Mouse (Mus musculus): ENCODE results near the gene Krt12. TPM values are rescaled to one million over a fixed set of nuclear protein-coding genes. Genes with fewer than 3 reads are reported as not detected.

Gene Krt12
- total RNA-seq, 2 experiments from 2014 or later, result 10.3 TPM

- no peak for DNase-seq (ENCODE audit: low spot score in 2 of 2)
- intact Hi-C loops (cut with DNase I), result no loop called here
Observed at GRCm38 (mm10) chr11:99406186-99406585, 15.9 kb downstream of the Krt12 start.

- intact Hi-C loops (cut with DNase I), result no loop called here
- no peak for DNase-seq (ENCODE audit: low spot score in 2 of 2)
Observed at GRCm38 (mm10) chr11:99399956-99400549, 22.0 kb downstream of the Krt12 start.

- intact Hi-C loops (cut with DNase I), result no loop called here
- DNase-seq (ENCODE audit: low spot score in 2 of 2), result no peak
Observed at GRCm38 (mm10) chr11:99398832-99399231, 23.2 kb downstream of the Krt12 start.

GRCm38 (mm10) chr11:99398084-99398483 is 24.0 kb downstream of the Krt12 start:
- intact Hi-C loops (cut with DNase I), result no loop called here
- no peak for DNase-seq (ENCODE audit: low spot score in 2 of 2)

GRCm38 (mm10) chr11:99396661-99397060 is 25.4 kb downstream of the Krt12 start:
- intact Hi-C loops (cut with DNase I), result no loop called here

GRCm38 (mm10) chr11:99396034-99396433 is 26.0 kb downstream of the Krt12 start:
- intact Hi-C loops (cut with DNase I), result no loop called here
- no peak for DNase-seq (ENCODE audit: low spot score in 2 of 2)

More at GRCm38 (mm10) chr11:99396661-99397060, 25.4 kb downstream of the Krt12 start:
- DNase-seq (ENCODE audit: low spot score in 2 of 2), result no peak

GRCm38 (mm10) chr11:99392492-99392891 is 29.6 kb downstream of the Krt12 start:
- peak; percentile 28 to 70 for DNase-seq (ENCODE audit: low spot score in 2 of 2)
- intact Hi-C loops (cut with DNase I), result loop anchor here (1.0 kb wide), 1 partner anchor 25 kb away; no protein-coding TSS in a partner anchor

- no peak for DNase-seq (ENCODE audit: low spot score in 2 of 2)
- intact Hi-C loops (cut with DNase I), result no loop called here
Observed at GRCm38 (mm10) chr11:99391375-99391774, 30.7 kb downstream of the Krt12 start.

- no peak for DNase-seq (ENCODE audit: low spot score in 2 of 2)
- intact Hi-C loops (cut with DNase I), result no loop called here
Observed at GRCm38 (mm10) chr11:99390866-99391265, 31.2 kb downstream of the Krt12 start.

- intact Hi-C loops (cut with DNase I), result loop anchor here (10.0 kb wide), 2 partner anchors 186 to 616 kb away; no protein-coding TSS in a partner anchor
- DNase-seq (ENCODE audit: low spot score in 2 of 2), result no peak
Observed at GRCm38 (mm10) chr11:99389264-99389663, 32.8 kb downstream of the Krt12 start, which contains the start of gene Krt10. Gene Krt10 (minus strand): TSS chr11:99389364.

GRCm38 (mm10) chr11:99388661-99389060 is 33.4 kb downstream of the Krt12 start:
- intact Hi-C loops (cut with DNase I), result loop anchor here (10.0 kb wide), 2 partner anchors 186 to 616 kb away; no protein-coding TSS in a partner anchor
- no peak for DNase-seq (ENCODE audit: low spot score in 2 of 2)

- intact Hi-C loops (cut with DNase I), result loop anchor here (10.0 kb wide), 2 partner anchors 189 to 619 kb away; no protein-coding TSS in a partner anchor
- peak; percentile 88 to 93 for DNase-seq (ENCODE audit: low spot score in 2 of 2)
Observed at GRCm38 (mm10) chr11:99385813-99386721, 36.0 kb downstream of the Krt12 start.

- peak; percentile 73 to 83 for DNase-seq (ENCODE audit: low spot score in 2 of 2)
Observed at GRCm38 (mm10) chr11:99379568-99379967, 42.5 kb downstream of the Krt12 start.

GRCm38 (mm10) chr11:99374803-99375202 is 47.3 kb downstream of the Krt12 start, which contains the start of gene Krt28:
Gene Krt28 (minus strand): TSS chr11:99374903.
- intact Hi-C loops (cut with DNase I), result no loop called here
- no peak for DNase-seq (ENCODE audit: low spot score in 2 of 2)

More at GRCm38 (mm10) chr11:99379568-99379967, 42.5 kb downstream of the Krt12 start:
- intact Hi-C loops (cut with DNase I), result loop anchor here (1.0 to 2.0 kb wide), 3 partner anchors 84 to 917 kb away; no protein-coding TSS in a partner anchor

- peak; percentile 48 to 88 for DNase-seq (ENCODE audit: low spot score in 2 of 2)
- intact Hi-C loops (cut with DNase I), result loop anchor here (10.0 kb wide), 1 partner anchor 185 kb away; no protein-coding TSS in a partner anchor
Observed at GRCm38 (mm10) chr11:99369853-99370451, 52.1 kb downstream of the Krt12 start.

- no peak for DNase-seq (ENCODE audit: low spot score in 2 of 2)
- intact Hi-C loops (cut with DNase I), result loop anchor here (10.0 kb wide), 1 partner anchor 184 kb away; no protein-coding TSS in a partner anchor
Observed at GRCm38 (mm10) chr11:99369229-99369628, 52.8 kb downstream of the Krt12 start.

- intact Hi-C loops (cut with DNase I), result loop anchor here (10.0 kb wide), 1 partner anchor 182 kb away; no protein-coding TSS in a partner anchor
- no peak for DNase-seq (ENCODE audit: low spot score in 2 of 2)
Observed at GRCm38 (mm10) chr11:99366791-99367190, 55.3 kb downstream of the Krt12 start.
